Mouse (Mus musculus) forebrain, embryonic 11.5 days (tissue): ENCODE measurements at regions not wholly inside any gene's neighbourhood (a gene's known extent, or its start where the extent isn't known, plus 50 kb on each side); places are given as distances from the start of the nearest gene placed in this dataset.

Experiments
- ATAC-seq: fragments of 200-750 bp; cut with Nextera tagmentation; replicated peaks from 2 replicates; pipeline ENCODE4 v1.8.0; 2017; ENCODE audit warnings: moderate TSS enrichment; ENCODE audit not compliant: low FRiP score
- DNase-seq: peaks from one replicate; pipeline ENCODE4 v3.0.0-alpha.2; 2017; ENCODE audit warnings: low spot score
- H3K27ac ChIP-seq: fragments of 300-500 bp; sonication (generic); 2 replicates; pipeline ENCODE4 v1.5.1; 2014; ENCODE audit warnings: low read depth, low read length
- H3K27me3 ChIP-seq: fragments of 300-500 bp; sonication (generic); 2 replicates; pipeline ENCODE4 v1.6.1; 2014; ENCODE audit warnings: mild to moderate bottlenecking, low read length, mixed read lengths; ENCODE audit not compliant: control insufficient read depth, insufficient read depth
- H3K36me3 ChIP-seq: fragments of 300-500 bp; sonication (generic); 2 replicates; pipeline ENCODE4 v1.6.1; 2014; ENCODE audit warnings: mild to moderate bottlenecking, low read length, moderate library complexity, mixed read lengths; ENCODE audit not compliant: control insufficient read depth, insufficient read depth
- H3K4me1 ChIP-seq: fragments of 300-500 bp; sonication (generic); replicated peaks from 2 replicates; pipeline ENCODE4 v1.6.1; 2014; ENCODE audit warnings: low read length, mixed read lengths; ENCODE audit not compliant: control insufficient read depth, insufficient read depth
- H3K4me2 ChIP-seq: fragments of 300-500 bp; sonication (generic); 2 replicates; pipeline ENCODE4 v1.6.1; 2014; ENCODE audit warnings: low read depth, mild to moderate bottlenecking, low read length, moderate library complexity, mixed read lengths; ENCODE audit not compliant: severe bottlenecking
- H3K4me3 ChIP-seq: fragments of 300-500 bp; sonication (generic); 2 replicates; pipeline ENCODE4 v1.5.1; 2014; ENCODE audit warnings: low read depth, low read length
- H3K9ac ChIP-seq: fragments of 300-500 bp; sonication (generic); 2 replicates; pipeline ENCODE4 v1.6.1; 2014; ENCODE audit warnings: low read length
- H3K9me3 ChIP-seq: fragments of 300-500 bp; sonication (generic); 2 replicates; pipeline ENCODE4 v1.6.1; 2016; ENCODE audit warnings: low read length, mixed read lengths; ENCODE audit not compliant: control insufficient read depth
- WGBS: fragments of 180-500 bp; shearing (Covaris S2); extraction: QIAGEN DNeasy Blood & Tissue Kit; methylation state at CpG from one replicate; pipeline ENCODE4 v1.1.7; 2014; 5-methylcytosine and 5-hydroxymethylcytosine counted together

GRCm38 (mm10) chr8:40210871-40211270 lies 464.0 kb upstream of the Adam24 start:
- DNase-seq (no peak), ATAC-seq (no peak)
- H3K4me1 ChIP-seq, result no peaks in the 10 kb centered on the region
- 90% methylated on average over 4 of the region's 4 CpGs for WGBS
- H3K36me3 ChIP-seq, result no peaks in the 10 kb centered on the region
- no peak overlapping the region for H3K9ac ChIP-seq
- no peaks in the 10 kb centered on the region for H3K9me3 ChIP-seq
- H3K27me3 ChIP-seq, result no peaks in the 10 kb centered on the region
- no peak overlapping the region for H3K27ac ChIP-seq
- no peak overlapping the region for H3K4me3 ChIP-seq
- H3K4me2 ChIP-seq, result no peak overlapping the region

DNA sequence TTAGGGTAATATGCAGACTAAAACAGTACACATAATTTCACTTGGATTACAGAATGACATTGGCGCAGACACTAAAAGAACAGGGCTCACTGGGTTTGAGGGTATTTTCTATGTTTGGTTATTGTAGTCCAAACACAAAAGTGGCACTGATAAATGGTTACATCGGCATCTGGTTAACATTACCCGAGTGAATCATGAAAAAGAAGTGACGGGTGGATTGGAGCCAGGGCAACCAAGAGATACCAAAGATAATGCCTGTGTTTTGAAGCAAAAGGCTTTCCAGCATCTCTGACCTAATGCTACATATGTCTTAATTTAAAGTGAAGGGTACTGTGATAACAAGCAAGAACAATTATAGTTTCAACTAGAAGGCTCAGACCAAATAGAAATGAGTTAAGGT lies 451.4 kb upstream of the Adam24 start:
- Histone ChIP-seq H3K9ac (no peak overlapping the region), H3K27me3 (no peaks in the 10 kb centered on the region), H3K9me3 (no peaks in the 10 kb centered on the region), H3K4me3 (no peak overlapping the region), H3K36me3 (no peaks in the 10 kb centered on the region), H3K27ac (no peak overlapping the region), H3K4me1 (no peaks in the 10 kb centered on the region), H3K4me2 (no peak overlapping the region)
- WGBS, result 86% methylated on average over 4 of the region's 4 CpGs
- ATAC-seq (no peak), DNase-seq (no peak)

GRCm38 (mm10) chr8:40227262-40227661 lies 447.6 kb upstream of the Adam24 start:
- H3K27ac ChIP-seq, result no peak overlapping the region
- 67% methylated on average over 1 of the region's 1 CpGs for WGBS
- no peak overlapping the region for H3K9ac ChIP-seq
- no peaks in the 10 kb centered on the region for H3K4me1 ChIP-seq
- H3K9me3 ChIP-seq, result no peaks in the 10 kb centered on the region
- no peak overlapping the region for H3K4me3 ChIP-seq
- H3K27me3 ChIP-seq, result no peaks in the 10 kb centered on the region
- no peaks in the 10 kb centered on the region for H3K36me3 ChIP-seq
- no peak overlapping the region for H3K4me2 ChIP-seq
- ATAC-seq (no peak), DNase-seq (no peak)
